Mouse (Mus musculus): ENCODE measurements around the gene 4930518I15Rik.

GRCm38 (mm10) chr2:156842711-156843110 lies 15.0 kb downstream of the 4930518I15Rik start:
- no peak for TF ChIP-seq EP300 (IDR thresholded peaks at IDR 0.05; ENCODE audit: insufficient read depth, low read depth, low read length)
- no peak for TF ChIP-seq CTCF (IDR thresholded peaks at IDR 0.05; ENCODE audit: low read depth, low read length)

Data from ES-Bruce4 (cell line).